Mouse (Mus musculus): Measurements from ENCODE around the gene Opn1mw.
A peak's percentile ranks its signal among the peaks of the same experiment; 100 is the strongest.
"Not testable (repeated sequence)": the region's sequence is repeated elsewhere in the genome, so short reads cannot be mapped to it uniquely, and the experiment has no call there.

The Opn1mw gene

GRCm38 (mm10) chrX:74127164-74127563 is at the start of gene Opn1mw:
Gene Opn1mw (plus strand): TSS chrX:74127464.
- no peak for DNase-seq (ENCODE audit: low spot score in 2 of 2)

- no peak for DNase-seq (ENCODE audit: low spot score in 2 of 2)
Measured at GRCm38 (mm10) chrX:74084276-74084837, 42.9 kb upstream of the Opn1mw start.

GRCm38 (mm10) chrX:74084946-74085498 is 42.2 kb upstream of the Opn1mw start:
- DNase-seq (ENCODE audit: low spot score in 2 of 2): peak; percentile 70 to 74

- peak; percentile 96 to 98 for DNase-seq (ENCODE audit: low spot score in 2 of 2)
Measured at GRCm38 (mm10) chrX:74085601-74086038, 41.6 kb upstream of the Opn1mw start.

GRCm38 (mm10) chrX:74095130-74095529 is 32.1 kb upstream of the Opn1mw start:
- DNase-seq (ENCODE audit: low spot score in 2 of 2): no peak

- no peak for DNase-seq (ENCODE audit: low spot score in 2 of 2)
Measured at GRCm38 (mm10) chrX:74103457-74104188, 23.6 kb upstream of the Opn1mw start.

- DNase-seq (ENCODE audit: low spot score in 2 of 2): no peak
Measured at GRCm38 (mm10) chrX:74105916-74106315, 21.3 kb upstream of the Opn1mw start.

GRCm38 (mm10) chrX:74108747-74109146 is 18.5 kb upstream of the Opn1mw start:
- no peak for DNase-seq (ENCODE audit: low spot score in 2 of 2)

GRCm38 (mm10) chrX:74114036-74114435 is 13.2 kb upstream of the Opn1mw start:
- no peak for DNase-seq (ENCODE audit: low spot score in 2 of 2)

- peak; percentile 6 to 27 for DNase-seq (ENCODE audit: low spot score in 2 of 2)
Measured at GRCm38 (mm10) chrX:74115511-74115910, 11.8 kb upstream of the Opn1mw start.

GRCm38 (mm10) chrX:74124975-74125374 is 2.3 kb upstream of the Opn1mw start:
- no peak for DNase-seq (ENCODE audit: low spot score in 2 of 2)

GRCm38 (mm10) chrX:74135263-74135662 is 8.0 kb downstream of the Opn1mw start, which contains the start of gene Mecp2:
Gene Mecp2 (minus strand): TSS chrX:74135363.
- not testable (repeated sequence) for DNase-seq (ENCODE audit: low spot score in 2 of 2)

- DNase-seq (ENCODE audit: low spot score in 2 of 2): no peak
Measured at GRCm38 (mm10) chrX:74167738-74168137, 40.5 kb downstream of the Opn1mw start, which contains the start of gene Tex28. Gene Tex28 (minus strand): TSS chrX:74167838.

- DNase-seq (ENCODE audit: low spot score in 2 of 2): no peak
Measured at GRCm38 (mm10) chrX:74176959-74177358, 49.7 kb downstream of the Opn1mw start, which contains the start of gene Tktl1. Gene Tktl1 (plus strand): TSS chrX:74177259.
